Mouse (Mus musculus): ENCODE results near the gene Nr6a1.

DNA sequence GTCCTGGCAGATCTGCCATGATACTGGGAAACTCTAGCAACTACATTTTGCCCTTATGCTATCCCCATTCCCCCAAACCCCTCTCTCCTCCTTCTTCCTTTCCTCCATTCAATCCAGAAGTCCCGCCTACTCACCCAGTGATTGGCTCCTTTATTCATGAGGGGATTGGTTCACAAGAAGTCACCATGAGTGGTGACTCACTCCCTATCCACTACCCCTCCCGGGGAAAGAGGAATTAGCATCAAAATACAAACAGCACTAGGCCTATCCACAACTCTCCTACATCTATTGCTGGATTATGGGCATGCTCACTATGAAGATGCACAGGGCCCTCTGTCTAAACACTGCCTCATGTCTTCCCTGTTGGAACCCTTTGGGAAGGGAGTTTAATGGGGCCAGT lies 16.5 kb upstream of the Nr6a1 start:
- TF ChIP-seq HCFC1 (IDR thresholded peaks at IDR 0.05; ENCODE audit: borderline replicate concordance, insufficient read depth, low read length), result no peak
- TF ChIP-seq MAFK (IDR thresholded peaks at IDR 0.05; ENCODE audit: insufficient read depth, low read depth, low read length), result no peak
- no peak for TF ChIP-seq ZC3H11A (IDR thresholded peaks at IDR 0.05; ENCODE audit: borderline replicate concordance, low read depth, low read length)
- TF ChIP-seq CHD2 (IDR thresholded peaks at IDR 0.05; ENCODE audit: low read depth, low read length), result no peak
- no peak for TF ChIP-seq ZNF384 (IDR thresholded peaks at IDR 0.05; ENCODE audit: low read depth, low read length)

All from ES-E14 (cell line).